Mouse (Mus musculus): ENCODE measurements around the gene Mfsd4a.

DNA sequence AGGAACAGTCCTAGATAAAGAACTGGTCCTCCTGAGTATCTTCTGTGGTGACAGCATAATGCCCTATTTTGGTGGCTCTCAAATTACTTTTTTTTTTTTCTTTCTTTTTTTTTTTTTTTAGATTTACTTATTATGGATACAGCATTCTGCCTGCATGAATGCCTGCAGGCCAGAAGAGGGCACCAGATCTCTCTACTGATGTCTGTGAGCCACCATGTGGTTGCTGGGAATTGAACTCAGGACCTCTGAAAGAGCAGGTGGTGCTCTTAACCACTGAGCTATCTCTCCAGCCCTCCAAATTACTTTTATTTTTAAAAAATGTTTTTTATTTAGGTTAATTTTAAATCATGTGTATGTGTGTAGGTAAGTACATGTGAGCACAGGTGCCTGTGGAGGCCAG is 67.4 kb downstream of the Mfsd4a start:
- TF ChIP-seq POLR2A (IDR thresholded peaks at IDR 0.05; ENCODE audit: insufficient read depth, low read length) = no peak
- peak; percentile 48 for TF ChIP-seq CTCF (IDR thresholded peaks at IDR 0.05; ENCODE audit: low read depth, low read length)
- TF ChIP-seq EP300 (IDR thresholded peaks at IDR 0.05; ENCODE audit: insufficient read depth, low read depth, low read length) = no peak

All from ES-Bruce4 (cell line).